Mouse (Mus musculus) megakaryocyte progenitor cell, adult 5-6 weeks (primary cell): ENCODE measurements around the gene Tbc1d2b. TPM values are rescaled to one million over a fixed set of nuclear protein-coding genes. Genes with fewer than 3 reads are reported as not detected.
A peak's percentile ranks its signal among the peaks of the same experiment; 100 is the strongest.

Source experiments
- ATAC-seq: replicated peaks from 2 replicates; pipeline ENCODE4 v1.8.0; 2016; ENCODE audit warnings: mild to moderate bottlenecking, moderate TSS enrichment, inconsistent platforms; ENCODE audit not compliant: poor library complexity
- total RNA-seq, 2 experiments: library from RNA; stranded (forward) in 1 of 2; stranded (reverse) in 1 of 2; fragments of 157-497, 149-512 nt in 1 of 2; fragments of 200-1000 nt in 1 of 2; gene quantifications; 2 replicates each; pipeline versions ENCODE4 v1.2.3 to v1.2.4; 2015 to 2017

The Tbc1d2b gene
- total RNA-seq, 2 experiments from 2014 or later, result 46.2 to 51.4 TPM

DNA sequence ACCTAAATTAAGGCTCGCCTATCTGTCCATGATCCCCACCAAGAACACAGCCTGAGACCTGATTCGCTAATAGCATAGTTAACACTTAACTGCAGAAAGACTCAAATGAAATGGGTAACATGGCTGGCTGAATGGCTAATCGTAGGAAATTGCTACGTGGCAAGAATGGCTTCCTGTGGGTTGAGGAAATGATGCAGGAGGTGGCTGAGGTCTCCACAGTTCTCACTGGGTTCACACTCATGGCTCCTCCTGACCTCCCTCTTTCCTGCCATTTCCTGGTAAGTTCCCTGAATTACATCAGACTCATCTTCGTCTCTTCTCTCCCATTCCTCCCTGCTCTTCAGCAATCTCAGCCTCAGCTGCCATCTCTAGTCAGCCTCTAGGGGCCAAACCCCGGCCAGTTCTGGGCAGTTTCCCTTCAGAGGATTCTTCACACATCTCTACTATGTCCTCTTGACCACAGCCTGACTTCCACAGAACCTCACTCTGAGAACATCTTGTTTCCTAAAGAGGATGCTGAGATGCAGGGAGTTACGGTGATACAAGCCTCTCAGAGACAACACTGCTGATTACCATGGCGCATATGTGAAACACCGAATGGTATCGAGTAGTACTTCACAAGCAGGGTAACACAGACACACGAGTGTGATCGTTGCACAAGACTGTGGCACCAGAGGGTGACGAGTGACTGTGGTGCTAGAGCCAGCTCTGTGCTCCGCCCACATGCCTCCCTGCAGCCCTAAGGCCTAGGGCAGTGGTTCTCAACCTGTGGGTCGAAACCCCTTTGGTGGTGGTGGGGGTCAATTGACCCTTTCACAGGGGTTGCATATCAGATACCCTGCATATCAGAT, 26.1 kb downstream of the Tbc1d2b start:
- peak; percentile 30 for ATAC-seq

DNA sequence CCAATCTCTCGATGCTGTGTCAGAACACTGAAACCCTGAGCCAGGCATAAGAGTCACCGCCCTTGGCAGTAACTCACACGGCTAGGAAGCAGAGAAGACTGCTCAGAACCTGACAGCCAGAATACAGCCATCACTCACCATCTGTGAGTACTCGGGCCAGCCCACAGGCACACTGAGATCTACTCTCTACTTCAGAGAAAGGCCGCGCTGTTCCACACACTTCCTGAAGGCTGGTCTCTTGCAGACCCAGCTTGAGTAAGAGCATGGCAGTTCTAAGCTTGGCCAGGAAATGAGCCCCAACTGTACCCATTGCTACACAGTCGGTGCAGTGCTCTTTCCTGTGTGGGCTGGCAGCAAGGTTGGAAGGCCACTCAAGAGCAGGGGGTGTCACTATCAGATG, 27.7 kb downstream of the Tbc1d2b start:
- ATAC-seq, result peak; percentile 54

DNA sequence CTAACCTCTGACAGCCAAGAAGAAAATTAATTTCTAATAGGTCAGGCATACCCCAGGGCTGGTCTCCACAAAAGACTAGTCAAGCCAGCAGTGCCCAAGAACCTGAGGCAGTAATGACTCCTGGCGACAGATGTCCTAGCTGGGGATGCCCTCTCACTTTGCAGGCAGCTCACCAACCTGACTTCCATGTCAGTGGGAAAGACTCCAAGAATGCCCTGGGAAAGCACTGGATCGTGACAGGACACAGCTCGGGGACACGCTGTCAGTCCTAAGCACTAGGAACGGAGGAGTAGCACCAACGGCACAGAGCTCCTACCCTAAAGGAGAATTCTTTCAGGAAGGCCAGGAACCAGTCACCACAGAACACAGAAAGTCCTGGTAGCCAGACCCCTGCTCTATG, 28.3 kb downstream of the Tbc1d2b start:
- no peak for ATAC-seq

DNA sequence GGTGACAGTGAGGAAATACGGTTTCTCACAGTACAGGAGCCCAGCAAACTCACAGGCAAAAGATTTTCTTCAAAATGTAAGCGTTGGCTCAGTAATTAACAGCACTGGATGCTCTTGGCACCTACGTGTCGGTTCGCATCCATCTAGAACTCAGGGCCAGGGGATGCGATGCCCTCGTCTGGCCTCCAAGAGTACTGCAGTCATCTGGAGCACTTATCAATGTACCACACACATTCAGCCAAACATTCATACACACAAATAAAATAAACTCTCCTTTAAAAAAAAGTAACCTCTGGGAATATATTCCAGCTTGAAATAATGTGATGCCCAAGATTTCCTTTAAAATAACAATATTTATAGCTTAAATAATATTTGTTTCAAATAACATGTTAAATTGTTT, 29.0 kb downstream of the Tbc1d2b start:
- ATAC-seq, result peak; percentile 20

DNA sequence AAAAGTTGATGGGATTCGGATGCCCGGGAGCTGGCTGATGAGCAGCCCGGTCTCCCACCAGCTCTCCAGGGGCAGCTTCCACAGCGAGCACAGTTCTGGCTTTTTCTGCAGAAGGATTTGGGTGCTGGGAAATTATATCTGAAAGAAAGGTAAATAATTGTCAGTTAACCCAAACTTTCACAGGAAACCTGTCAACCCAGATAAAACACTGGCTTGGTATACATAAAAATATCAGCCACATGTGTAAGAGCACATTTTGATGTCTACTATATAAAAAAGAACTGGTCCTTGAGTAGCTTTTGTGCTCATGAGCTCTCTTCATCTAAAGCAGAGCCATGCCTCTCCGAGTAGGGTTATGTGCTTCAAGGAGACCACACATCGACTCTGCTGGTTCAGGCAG, 29.6 kb downstream of the Tbc1d2b start:
- ATAC-seq, result no peak

DNA sequence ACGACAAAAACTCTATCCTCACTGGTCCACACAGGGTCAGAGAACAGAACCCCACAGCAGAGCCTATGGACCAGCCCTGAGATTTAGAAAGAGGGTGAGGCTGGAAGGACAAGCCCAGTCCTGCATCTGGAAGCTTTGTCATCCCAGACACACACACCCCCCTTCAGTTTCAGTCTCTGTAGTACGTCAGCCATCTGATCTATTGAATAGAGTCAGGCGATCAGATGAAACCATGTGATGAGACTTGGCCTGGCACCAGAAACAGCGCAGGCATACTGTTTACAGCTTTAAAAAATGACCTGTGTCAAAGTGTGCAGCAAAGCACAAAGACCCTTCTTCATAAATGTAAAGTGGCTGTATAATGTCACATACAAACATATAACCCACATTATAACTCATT, 30.0 kb downstream of the Tbc1d2b start:
- ATAC-seq, result no peak

DNA sequence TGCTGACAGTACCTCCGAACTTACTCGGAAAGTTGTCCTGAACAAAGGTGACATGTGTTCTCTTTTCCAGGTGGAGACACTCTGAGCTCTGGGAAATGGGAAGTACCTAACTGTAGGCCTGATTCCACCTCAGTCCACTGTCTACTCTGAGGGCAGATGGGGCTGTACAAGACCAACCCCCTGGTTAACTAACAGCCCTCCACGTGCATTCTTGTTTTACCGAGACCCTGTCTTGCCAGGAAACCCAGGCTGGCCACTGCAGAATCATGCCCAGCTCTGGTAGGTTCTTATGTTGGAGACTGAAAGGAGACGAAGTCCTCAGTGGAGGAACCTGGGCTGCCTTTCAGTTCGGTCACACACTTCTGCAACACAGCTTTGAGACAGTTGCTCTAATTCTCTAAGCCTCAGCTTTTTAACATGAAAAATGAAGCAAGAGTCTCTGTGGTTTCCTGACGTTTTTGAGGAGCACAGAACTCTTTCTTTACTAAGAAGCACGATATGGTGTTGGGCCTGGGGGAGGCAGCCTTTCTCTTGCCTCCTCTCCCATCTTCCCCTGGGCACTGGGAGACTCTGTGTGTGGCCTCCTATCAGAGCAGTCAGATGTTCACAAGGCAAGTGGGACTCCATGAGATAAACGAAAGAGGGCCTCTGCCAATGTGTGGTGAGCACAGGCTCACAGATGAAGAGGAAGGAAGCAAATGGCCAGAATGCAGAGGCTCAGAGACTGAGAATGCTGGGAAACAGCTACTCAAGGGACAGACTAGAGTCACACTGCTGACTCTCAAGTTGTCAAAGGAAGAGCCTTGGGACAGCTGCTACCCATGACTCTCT, 33.2 kb downstream of the Tbc1d2b start:
- ATAC-seq, result peak; percentile 50

DNA sequence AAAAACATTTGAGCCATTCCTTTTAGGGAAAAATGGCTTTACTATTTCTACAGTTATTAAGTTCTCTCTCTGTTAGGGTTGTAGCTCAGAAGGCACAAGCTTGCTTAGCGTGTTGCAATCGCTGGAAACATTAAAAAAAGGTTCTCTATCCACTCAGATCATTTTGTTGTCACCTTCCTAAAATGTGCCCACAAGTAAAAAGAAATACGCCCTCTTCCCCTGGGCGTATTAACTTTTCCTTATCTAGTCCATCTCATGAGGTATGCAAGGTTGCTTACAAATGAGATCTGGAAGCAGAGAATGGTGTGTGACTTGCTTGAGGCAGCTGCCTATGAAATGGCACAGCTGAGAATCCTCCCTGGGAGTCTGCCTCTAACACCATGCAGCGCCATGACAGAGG, 33.8 kb downstream of the Tbc1d2b start:
- 0 out of 2 replicates have a peak, but pooled peaks have one; percentile 1 for ATAC-seq

DNA sequence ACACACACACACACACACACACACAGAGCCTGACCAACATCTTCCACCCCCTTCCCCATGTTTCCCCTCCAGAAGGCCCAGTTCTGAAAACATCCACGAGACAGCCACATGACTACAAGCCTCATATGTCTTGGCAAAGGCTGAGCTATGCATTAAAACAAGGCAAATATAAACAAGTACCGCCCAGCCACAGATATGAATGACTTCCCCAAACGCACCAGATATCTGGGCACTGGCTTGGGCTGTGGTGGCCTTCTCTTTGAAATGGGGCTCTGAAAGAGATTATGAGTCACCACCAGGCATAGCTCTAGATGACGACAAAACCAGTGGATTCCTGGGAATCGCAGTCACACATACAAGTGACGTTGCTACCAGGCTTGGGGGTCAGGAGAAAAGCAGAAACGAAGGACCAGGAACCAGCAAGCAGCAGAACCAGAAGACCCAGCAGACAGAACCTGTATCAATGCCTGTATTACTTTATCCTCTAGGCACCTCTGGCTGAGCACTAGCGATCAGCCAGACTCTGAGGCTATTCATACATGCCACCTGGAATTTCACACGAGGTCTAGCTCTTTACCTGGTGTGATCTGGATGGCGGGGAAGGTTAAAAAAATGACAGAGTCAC, 35.2 kb downstream of the Tbc1d2b start:
- peak; percentile 24 for ATAC-seq

DNA sequence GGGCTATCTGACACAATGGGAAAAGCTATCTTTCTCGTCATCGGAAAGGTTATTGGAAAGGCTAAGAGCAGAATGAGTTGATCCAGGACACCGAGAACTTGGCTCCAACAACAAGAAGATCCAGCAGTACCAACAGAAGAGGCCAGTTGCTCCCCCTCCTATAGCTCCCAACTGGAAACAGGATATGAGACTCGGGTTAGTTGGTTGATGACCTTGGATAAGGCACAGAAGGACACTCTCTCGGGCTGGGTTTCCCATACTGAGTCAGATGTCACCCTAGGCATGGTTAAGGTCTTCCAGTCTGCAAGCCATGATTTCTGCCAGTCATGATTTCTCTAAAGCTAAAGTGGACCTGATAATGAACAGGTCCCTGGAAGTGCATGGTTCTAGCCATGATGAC, 35.8 kb downstream of the Tbc1d2b start:
- ATAC-seq, result no peak

DNA sequence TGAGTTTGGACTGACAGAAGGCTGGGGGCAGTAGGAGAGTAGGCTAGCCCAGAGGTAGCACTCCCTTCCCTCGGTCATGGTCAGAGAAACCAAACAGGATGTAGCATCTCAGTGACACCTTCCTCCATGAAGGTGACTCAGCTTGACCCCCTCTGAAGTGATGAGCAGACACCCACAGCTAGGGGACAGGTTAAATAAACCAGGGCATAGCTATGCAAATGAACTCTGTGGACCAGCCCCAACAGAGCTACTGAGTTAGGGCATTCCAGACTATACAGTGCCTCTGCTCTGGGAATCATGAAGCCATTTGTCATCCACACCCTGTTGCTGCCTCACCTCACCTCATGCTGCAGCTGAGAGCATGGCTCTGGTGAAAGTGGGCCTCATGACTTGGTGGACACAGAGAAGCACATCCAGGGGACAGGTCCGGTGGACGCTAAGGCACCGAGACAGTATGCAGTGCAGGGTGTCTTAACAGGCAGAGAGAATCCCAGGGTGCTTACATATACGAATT, 36.6 kb downstream of the Tbc1d2b start:
- no peak for ATAC-seq

DNA sequence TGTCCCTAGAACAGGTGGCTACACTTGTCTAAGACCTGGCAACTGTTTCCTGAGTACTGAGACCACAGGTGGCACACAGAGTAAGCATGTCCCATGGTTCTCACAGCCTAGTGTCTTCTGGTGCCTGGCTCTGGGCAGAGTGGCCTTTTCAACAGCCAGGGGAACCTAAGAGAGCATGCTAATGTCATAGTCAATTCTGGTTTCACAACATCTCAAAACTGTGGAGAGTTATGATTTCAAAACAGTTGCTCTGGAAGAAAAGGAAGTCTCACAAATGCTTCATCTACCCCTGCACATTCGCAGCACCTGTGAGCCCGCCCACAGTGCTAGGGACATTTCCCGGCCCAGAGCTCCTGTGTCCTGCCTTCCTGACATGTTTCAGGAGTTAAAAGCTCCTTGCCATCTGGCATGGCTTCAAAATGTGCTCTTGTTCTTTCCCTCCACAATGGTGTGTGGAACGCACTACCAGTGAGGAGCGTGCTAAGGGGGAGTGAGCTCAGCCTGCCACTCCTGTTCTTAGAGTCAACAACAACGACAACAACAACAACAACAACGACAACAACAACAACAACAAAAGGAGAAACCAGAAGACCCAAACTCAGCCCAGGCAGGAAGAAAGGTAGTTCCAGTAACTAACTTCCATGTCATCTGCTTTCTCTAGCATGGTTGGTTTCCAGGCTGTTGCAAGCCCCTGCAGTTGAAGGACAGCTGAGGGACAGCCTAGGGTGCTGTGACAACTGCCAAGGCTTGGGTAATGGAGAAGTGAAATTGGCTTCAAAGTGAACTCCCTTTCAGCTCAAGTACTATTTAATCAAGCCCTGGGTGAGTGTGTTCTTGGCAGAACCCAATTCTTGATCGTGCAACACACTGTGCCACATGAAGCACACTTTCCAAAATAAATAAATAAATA, 37.6 kb downstream of the Tbc1d2b start:
- peak; percentile 38 for ATAC-seq

DNA sequence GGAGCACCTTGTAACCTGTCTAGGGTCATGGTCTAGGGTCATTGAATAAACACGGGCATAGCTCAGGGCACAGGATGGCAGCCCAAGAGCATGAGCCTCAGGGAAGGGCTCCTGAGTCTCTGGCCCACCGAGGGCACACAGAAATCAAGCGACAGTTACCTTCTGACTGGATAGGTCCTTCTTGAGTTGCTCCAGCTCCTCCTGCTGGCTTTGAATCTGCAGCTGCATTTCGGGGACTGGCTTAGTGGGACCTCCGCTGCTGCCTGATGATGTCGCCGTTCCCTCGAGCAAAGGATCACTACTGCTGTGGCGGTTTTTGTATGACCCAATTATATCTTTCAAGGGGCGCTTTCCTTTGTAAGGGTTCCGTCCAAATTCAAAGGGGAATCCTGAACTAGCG, 43.4 kb downstream of the Tbc1d2b start:
- ATAC-seq, result peak; percentile 44

DNA sequence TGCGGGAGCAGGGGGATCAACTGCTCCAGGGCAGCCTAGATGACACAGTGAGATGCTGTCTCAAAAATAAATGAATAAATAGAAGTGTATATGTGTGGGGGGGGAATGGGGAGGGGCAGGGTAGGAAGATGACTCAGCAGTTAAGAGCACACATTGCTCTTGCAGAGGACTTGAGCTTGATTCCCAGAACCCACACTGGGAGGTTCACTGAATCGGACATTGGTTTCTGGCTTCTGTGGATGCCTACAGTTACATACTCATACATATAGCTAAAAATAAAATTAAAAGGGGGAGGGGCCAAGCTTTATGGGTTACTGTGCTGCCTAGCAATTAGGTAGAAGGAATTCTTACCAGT, 43.9 kb downstream of the Tbc1d2b start:
- ATAC-seq, result no peak; the same call in 1 of the 2 replicates

DNA sequence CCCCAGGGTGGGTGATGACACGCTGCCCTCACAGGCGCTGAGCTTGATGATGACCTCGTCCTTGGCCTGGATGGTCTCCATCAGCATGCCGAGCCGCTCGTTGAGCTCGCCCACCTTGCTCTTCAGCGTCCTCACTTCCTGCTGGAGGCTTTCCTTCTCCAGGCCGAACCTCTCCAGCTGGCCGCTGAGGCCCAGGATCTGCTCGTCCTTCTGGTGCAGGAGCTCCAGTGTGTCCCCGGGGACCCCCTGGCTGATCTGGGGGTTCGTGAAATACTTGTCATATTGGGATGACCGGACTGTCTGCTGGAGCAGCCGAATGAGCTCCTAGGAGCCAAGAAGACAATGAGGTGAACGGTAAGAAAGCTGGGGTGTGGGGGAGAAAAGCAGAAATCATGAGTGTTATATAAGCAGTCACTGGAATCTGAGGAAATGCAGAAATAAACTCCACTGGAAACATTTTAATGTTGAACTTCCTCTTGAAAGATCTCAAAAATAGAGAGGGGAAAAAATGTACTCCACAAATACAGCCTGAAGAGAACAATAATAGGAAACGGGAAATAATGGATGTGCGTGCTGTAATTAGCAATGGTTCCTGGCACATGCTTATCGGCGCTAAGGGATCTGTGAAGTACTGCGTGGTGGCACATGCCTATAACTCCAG, 44.4 kb downstream of the Tbc1d2b start:
- ATAC-seq, result peak; percentile 54; the same call in 1 of the 2 replicates

DNA sequence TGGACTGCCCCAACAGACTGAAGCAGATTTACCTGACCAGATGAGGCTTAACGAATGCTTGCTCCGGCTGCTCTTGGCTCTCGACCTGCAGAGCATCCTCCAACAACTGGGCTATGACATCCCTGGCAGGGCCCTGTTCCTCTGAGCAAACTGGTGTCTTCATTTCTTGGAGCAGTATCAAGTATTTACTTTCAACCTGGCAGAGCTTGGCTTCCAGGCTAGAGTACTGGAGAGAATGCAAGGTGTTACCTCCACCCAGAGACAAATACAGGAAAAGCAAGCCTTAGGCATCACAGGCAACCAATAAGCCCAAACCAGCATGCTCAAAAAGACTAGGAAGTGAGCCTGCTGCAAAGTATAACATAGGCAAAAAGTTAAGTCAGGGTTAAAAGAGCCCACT, 48.3 kb downstream of the Tbc1d2b start:
- ATAC-seq, result no peak

DNA sequence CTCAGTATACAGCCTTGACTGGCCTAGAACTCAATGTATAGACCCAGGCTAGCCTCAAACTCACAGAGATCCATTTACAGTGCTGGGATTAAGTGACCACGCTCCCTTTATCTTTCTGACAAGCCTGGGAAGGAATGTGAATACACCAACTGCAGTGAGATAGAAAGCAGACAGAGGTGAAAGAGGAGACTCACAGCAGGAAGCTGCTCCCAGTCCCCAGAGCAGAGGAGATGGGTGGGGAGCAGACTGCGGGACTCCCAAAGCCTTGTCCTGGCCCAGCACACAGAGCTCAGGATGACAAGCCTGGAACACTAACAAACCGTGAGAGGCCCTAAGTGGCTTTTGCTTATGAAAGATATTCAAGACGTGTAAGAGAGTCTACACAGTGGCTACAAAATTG, 53.1 kb downstream of the Tbc1d2b start:
- no peak for ATAC-seq

DNA sequence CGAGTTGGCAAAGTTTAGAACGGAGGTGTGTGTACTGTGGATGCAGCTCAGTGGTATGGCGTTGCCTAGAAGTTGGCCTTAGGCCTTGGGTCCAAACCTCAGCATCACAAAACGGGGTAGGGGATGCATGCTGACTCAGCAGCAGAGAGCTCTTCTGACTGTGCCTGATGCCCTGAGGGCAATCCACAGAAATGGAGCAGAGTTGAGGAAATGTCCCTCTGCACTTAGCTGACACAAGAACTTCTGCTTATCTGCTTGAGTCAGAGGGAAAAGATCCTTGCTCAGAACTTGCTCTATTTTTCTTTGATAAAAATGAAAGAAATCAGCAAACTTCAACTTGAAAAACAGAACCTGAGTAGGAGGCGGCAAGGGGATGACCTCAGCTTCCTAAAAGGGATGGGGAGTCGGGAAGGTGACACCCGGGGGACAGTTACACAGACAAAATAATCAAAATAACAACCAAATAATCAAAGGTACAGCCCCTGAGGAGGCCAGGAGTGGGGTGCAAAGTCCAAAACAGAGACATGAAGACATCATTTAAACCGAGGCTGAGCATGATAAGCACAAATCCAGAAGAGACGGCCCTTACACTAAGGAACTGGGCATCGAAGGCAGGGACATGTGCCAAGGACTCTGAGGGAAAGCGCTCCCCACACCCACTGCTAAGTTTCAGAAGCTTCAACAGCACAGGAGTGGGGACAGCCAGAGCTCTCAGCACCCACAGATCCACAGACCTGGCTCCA, 54.2 kb downstream of the Tbc1d2b start:
- no peak for ATAC-seq

DNA sequence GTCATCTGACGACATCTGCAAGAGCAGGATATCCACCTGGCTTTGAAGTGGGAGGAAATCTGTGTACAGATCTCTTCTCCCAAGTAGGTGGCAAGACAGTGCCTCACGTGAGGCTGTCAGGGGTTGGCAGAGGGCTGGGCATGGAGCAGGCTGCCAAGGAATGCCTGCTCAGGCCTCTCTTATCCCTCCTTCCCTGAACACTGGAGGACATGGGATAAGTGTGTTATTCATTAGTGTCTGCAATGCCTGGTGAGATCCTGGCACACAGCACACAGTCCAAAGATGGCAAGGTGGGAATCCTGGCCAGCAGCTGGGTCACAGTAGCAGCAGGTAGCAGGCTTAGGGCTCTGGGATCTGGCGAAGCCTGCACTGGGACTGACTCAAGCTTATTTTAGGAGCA, 57.5 kb downstream of the Tbc1d2b start:
- ATAC-seq, result no peak
